Mouse (Mus musculus): ENCODE data around the gene Vmn1r222.
"Not testable (repeated sequence)": the region's sequence is repeated elsewhere in the genome, so short reads cannot be mapped to it uniquely, and the experiment has no call there.

Gene Vmn1r222

GRCm38 (mm10) chr13:23235847-23236246 lies at the start of gene Vmn1r222:
Gene Vmn1r222, minus strand, starts transcription at chr13:23235947.
- not testable (repeated sequence) for DNase-seq (ENCODE audit: low spot score in 2 of 2)

GRCm38 (mm10) chr13:23285191-23285920 lies 49.6 kb upstream of the Vmn1r222 start:
- DNase-seq (ENCODE audit: low spot score in 2 of 2) = no peak

- DNase-seq (ENCODE audit: low spot score in 2 of 2) = no peak
These were observed 44.2 kb upstream of the Vmn1r222 start for GRCm38 (mm10) chr13:23279992-23280391.

- no peak for DNase-seq (ENCODE audit: low spot score in 2 of 2)
These were observed 43.8 kb upstream of the Vmn1r222 start for GRCm38 (mm10) chr13:23279576-23279975.

GRCm38 (mm10) chr13:23270321-23271101 lies 34.8 kb upstream of the Vmn1r222 start:
- DNase-seq (ENCODE audit: low spot score in 2 of 2) = no peak

GRCm38 (mm10) chr13:23269681-23270080 lies 33.9 kb upstream of the Vmn1r222 start:
- no peak for DNase-seq (ENCODE audit: low spot score in 2 of 2)

- DNase-seq (ENCODE audit: low spot score in 2 of 2) = not testable (repeated sequence)
These were observed 33.4 kb upstream of the Vmn1r222 start for GRCm38 (mm10) chr13:23269127-23269526.

- DNase-seq (ENCODE audit: low spot score in 2 of 2) = not testable (repeated sequence)
These were observed 32.9 kb upstream of the Vmn1r222 start for GRCm38 (mm10) chr13:23268606-23269005.

GRCm38 (mm10) chr13:23258546-23259048 lies 22.9 kb upstream of the Vmn1r222 start:
- no peak for DNase-seq (ENCODE audit: low spot score in 2 of 2)

GRCm38 (mm10) chr13:23246834-23247233 lies 11.1 kb upstream of the Vmn1r222 start, which contains the start of gene Vmn1r223:
Gene Vmn1r223, plus strand, starts transcription at chr13:23247134.
- DNase-seq (ENCODE audit: low spot score in 2 of 2) = not testable (repeated sequence)

GRCm38 (mm10) chr13:23213827-23214226 lies 21.9 kb downstream of the Vmn1r222 start, which contains the start of gene Vmn1r221:
Gene Vmn1r221, plus strand, starts transcription at chr13:23214127.
- not testable (repeated sequence) for DNase-seq (ENCODE audit: low spot score in 2 of 2)

GRCm38 (mm10) chr13:23203885-23204284 lies 31.9 kb downstream of the Vmn1r222 start:
- not testable (repeated sequence) for DNase-seq (ENCODE audit: low spot score in 2 of 2)

GRCm38 (mm10) chr13:23187875-23188274 lies 47.9 kb downstream of the Vmn1r222 start, which contains the start of gene Vmn1r220:
Gene Vmn1r220, minus strand, starts transcription at chr13:23187975.
- DNase-seq (ENCODE audit: low spot score in 2 of 2) = no peak
